Comparison of ENCODE assay signal across 24 mouse cellular contexts in the genomic region with DNA sequence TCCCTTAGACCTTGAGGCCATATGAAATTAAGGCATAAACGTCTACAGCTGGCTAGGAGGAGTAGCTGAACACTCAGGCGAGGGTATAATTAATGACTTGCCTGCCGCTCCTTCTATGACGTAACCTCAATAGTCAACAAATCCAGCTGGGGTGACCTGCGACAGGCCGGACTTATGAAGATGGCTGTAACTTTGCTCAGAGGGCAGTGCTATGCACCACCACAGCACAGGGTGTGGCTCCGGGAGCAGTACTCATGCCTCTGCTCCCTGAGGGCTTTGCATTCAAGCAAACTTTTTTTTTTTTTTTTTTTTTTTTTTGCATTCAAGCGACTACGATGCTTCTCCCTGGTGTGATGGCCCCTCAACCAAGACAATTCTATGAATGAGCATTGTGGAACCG.
"Had no signal": no experiment of that assay in that cellular context is flagged by ENCODE, and none has a peak within 500 bp of the region (broad histone marks: within the 10 kb centered on the region; RNA-seq: fewer than 3 reads in every experiment).

No protein-coding gene starts in this region.

- H3K36me3 ChIP-seq: kidney, embryonic 15.5 days; limb, embryonic 12.5 days; limb, embryonic 15.5 days; midbrain, embryonic 12.5 days; midbrain, embryonic 15.5 days; neural tube, embryonic 12.5 days; neural tube, embryonic 15.5 days; stomach, embryonic 15.5 days had no signal

- DNase-seq: kidney, adult 8-10 months; kidney, postnatal 10 days; kidney, postnatal 36 days; layer of hippocampus, postnatal 36 days; left cerebral cortex, postnatal 4 days; liver, postnatal 0 days; lung, embryonic 14.5 days; right cerebral cortex, adult 18-20 months; right cerebral cortex, postnatal 14 days; right cerebral cortex, postnatal 4 days; thymus, adult 18-20 months; thymus, postnatal 36 days had no signal

- H3K4me3 ChIP-seq: kidney, embryonic 15.5 days; limb, embryonic 12.5 days; limb, embryonic 15.5 days; midbrain, embryonic 12.5 days; midbrain, embryonic 15.5 days; neural tube, embryonic 12.5 days; neural tube, embryonic 15.5 days; stomach, embryonic 15.5 days had no signal

- H3K27me3 ChIP-seq: kidney, embryonic 15.5 days; limb, embryonic 12.5 days; limb, embryonic 15.5 days; midbrain, embryonic 12.5 days; midbrain, embryonic 15.5 days; neural tube, embryonic 12.5 days; neural tube, embryonic 15.5 days; stomach, embryonic 15.5 days had no signal

- H3K27ac ChIP-seq: kidney, embryonic 15.5 days; limb, embryonic 12.5 days; limb, embryonic 15.5 days; liver, embryonic 14.5 days; macrophage; midbrain, embryonic 12.5 days; midbrain, embryonic 15.5 days; neural tube, embryonic 12.5 days; neural tube, embryonic 15.5 days; stomach, embryonic 15.5 days had no signal

- ATAC-seq: liver, postnatal 0 days; lung, postnatal 0 days; midbrain, embryonic 15.5 days had no signal

- H3K9ac ChIP-seq: kidney, embryonic 15.5 days; limb, embryonic 12.5 days; limb, embryonic 15.5 days; liver, embryonic 14.5 days; liver, postnatal 0 days; lung, embryonic 14.5 days; midbrain, embryonic 12.5 days; midbrain, embryonic 15.5 days; neural tube, embryonic 12.5 days; neural tube, embryonic 15.5 days; stomach, embryonic 15.5 days had no signal

- H3K4me1 ChIP-seq: kidney, embryonic 15.5 days; limb, embryonic 12.5 days; limb, embryonic 15.5 days; midbrain, embryonic 12.5 days; midbrain, embryonic 15.5 days; neural tube, embryonic 12.5 days; stomach, embryonic 15.5 days had no signal

- H3K4me2 ChIP-seq: kidney, embryonic 15.5 days; limb, embryonic 12.5 days; limb, embryonic 15.5 days; liver, embryonic 11.5 days; lung, embryonic 14.5 days; midbrain, embryonic 12.5 days; midbrain, embryonic 15.5 days; neural tube, embryonic 12.5 days; neural tube, embryonic 15.5 days; stomach, embryonic 15.5 days had no signal

- H3K9me3 ChIP-seq: kidney, embryonic 15.5 days; limb, embryonic 12.5 days; limb, embryonic 15.5 days; midbrain, embryonic 12.5 days; midbrain, embryonic 15.5 days; neural tube, embryonic 12.5 days; neural tube, embryonic 15.5 days; stomach, embryonic 15.5 days had no signal
